Mouse (Mus musculus) thymus, adult 2 months (tissue): ENCODE measurements around the gene March8. TPM values are rescaled to one million over a fixed set of nuclear protein-coding genes. Genes with fewer than 3 reads are reported as not detected.

Experiments
- DNase-seq: peaks from one replicate; pipeline ENCODE4 v3.0.0; 2021
- H3K27ac ChIP-seq: fragments of 200-500 bp; 2 replicates; pipeline ENCODE4 v1.5.1; 2012; ENCODE audit warnings: low read length, control low read depth; ENCODE audit not compliant: control insufficient read depth, insufficient read depth
- H3K27me3 ChIP-seq: fragments of 200-500 bp; 2 replicates; pipeline ENCODE4 v1.6.1; 2012; ENCODE audit warnings: mild to moderate bottlenecking, low read length, moderate library complexity, mixed read lengths; ENCODE audit not compliant: control insufficient read depth, insufficient read depth
- H3K36me3 ChIP-seq: fragments of 200-500 bp; 2 replicates; pipeline ENCODE4 v1.6.1; 2012; ENCODE audit warnings: mild to moderate bottlenecking, low read length, moderate library complexity; ENCODE audit not compliant: control insufficient read depth, insufficient read depth
- H3K4me1 ChIP-seq: fragments of 200-500 bp; replicated peaks from 2 replicates; pipeline ENCODE4 v1.6.1; 2012; ENCODE audit warnings: low read length; ENCODE audit not compliant: control insufficient read depth, insufficient read depth
- H3K4me3 ChIP-seq: fragments of 200-500 bp; 2 replicates; pipeline ENCODE4 v1.5.1; 2012; ENCODE audit warnings: mild to moderate bottlenecking, low read length, control low read depth, moderate library complexity; ENCODE audit not compliant: control insufficient read depth, insufficient read depth
- CTCF ChIP-seq: fragments of 200-500 bp; IDR thresholded peaks from 2 replicates; pipeline ENCODE4 v1.5.1; 2012; ENCODE audit warnings: mild to moderate bottlenecking, control low read depth, low read length, moderate library complexity, borderline replicate concordance; ENCODE audit not compliant: control insufficient read depth, poor library complexity, insufficient read depth; ENCODE audit errors: extremely low read depth
- POLR2A ChIP-seq: fragments of 200-500 bp; IDR thresholded peaks from 2 replicates; pipeline ENCODE4 v1.6.1; 2012; ENCODE audit warnings: mild to moderate bottlenecking, low read length, control low read depth, moderate library complexity; ENCODE audit not compliant: control insufficient read depth, poor library complexity, insufficient read depth; ENCODE audit errors: extremely low read depth
- WGBS: fragments of 180-500 bp; shearing (Covaris S2); methylation state at CpG from one replicate; pipeline ENCODE4 v1.1.7; 2018; 5-methylcytosine and 5-hydroxymethylcytosine counted together
- polyA plus RNA-seq: library from polyadenylated mRNA; depleted of rRNA; stranded (reverse); fragments of >200 nt; gene quantifications from 2 replicates; pipeline ENCODE4 v1.2.3, GENCODE M21; 2012

March8 gene
- polyA plus RNA-seq, 1 experiment: 18.2 TPM

DNA sequence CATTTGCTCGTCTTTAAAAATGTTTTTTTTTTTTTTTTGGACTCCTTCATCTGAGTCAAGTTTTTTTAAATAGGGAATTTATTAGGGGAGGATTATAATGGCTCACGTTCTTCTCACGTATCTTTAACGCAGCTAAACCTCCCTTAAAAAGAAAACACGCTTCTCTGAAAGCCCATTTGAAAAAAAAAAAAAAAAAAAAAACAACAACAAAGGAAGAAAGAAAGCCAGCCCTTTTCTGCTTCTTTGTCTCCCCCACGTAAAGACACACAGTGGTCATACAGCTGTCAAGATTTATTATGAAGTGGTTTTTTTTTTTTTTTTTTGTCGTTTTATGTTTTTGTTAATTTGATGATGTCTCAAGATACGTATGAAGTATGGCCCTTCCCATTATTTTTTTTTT lies 696 bp downstream of the March8 start:
- H3K4me1 ChIP-seq: peaks cover 8% of the 10 kb centered on the region
- H3K27ac ChIP-seq: no peak overlapping the region
- whole genome bisulfite sequencing: 9% methylated on average over 8 of the region's 8 CpGs
- H3K36me3 ChIP-seq: no peaks in the 10 kb centered on the region
- no peak for DNase-seq
- peak overlapping the region; percentile 85; the same call in 1 of the 2 replicates for H3K4me3 ChIP-seq
- H3K27me3 ChIP-seq: peaks cover 6% of the 10 kb centered on the region; the same call in 1 of the 2 replicates
- no peak for TF ChIP-seq CTCF
- TF ChIP-seq POLR2A: no peak

DNA sequence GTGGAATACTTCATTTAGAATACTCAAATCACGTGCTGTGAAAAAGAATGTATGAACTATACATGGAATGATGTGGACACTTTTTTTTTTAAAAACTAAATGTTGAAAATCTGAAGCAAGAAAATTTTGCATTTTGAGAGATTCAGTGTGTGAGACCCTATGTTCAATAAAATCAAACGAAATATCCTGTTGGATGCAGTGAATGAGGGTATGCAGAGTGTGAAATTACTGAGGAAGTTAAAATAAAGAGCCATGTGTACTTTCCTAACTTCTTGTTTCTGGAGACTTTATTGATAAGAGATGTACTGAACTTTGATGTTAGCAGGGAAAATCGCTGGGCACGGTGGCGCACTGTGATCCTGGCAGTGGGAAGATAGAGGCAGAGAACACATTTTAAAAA lies 1.3 kb downstream of the March8 start:
- TF ChIP-seq CTCF: no peak
- 96% methylated on average over 5 of the region's 5 CpGs for WGBS
- DNase-seq: no peak
- Histone ChIP-seq H3K27ac (no peak overlapping the region), H3K36me3 (no peaks in the 10 kb centered on the region), H3K4me3 (no peak overlapping the region), H3K4me1 (peaks cover 8% of the 10 kb centered on the region), H3K27me3 (peaks cover 6% of the 10 kb centered on the region; the same call in 1 of the 2 replicates)

DNA sequence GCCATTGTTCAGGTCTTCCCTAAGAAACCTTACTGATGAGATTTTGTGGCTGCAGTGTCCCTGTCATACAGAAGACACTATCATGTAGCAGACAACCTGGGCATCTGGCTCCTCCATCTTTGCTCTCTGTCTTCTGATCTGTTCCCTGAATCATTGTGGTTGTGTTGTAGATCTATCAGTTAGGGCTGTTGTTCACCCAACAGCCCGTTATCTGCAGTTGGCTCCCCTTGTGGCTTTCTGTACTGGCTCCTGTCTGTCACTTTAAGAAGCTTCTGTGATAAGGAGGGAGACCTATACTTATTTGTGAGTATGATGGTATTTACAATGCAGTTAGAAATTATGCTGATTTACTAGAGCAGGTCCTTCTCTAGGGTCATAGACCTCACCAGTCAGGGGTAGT lies 2.7 kb downstream of the March8 start:
- no peak for TF ChIP-seq POLR2A
- no peak for TF ChIP-seq CTCF
- H3K27ac ChIP-seq: no peak overlapping the region
- H3K36me3 ChIP-seq: no peaks in the 10 kb centered on the region
- H3K4me3 ChIP-seq: no peak overlapping the region
- DNase-seq: no peak
- H3K27me3 ChIP-seq: peaks cover 6% of the 10 kb centered on the region; the same call in 1 of the 2 replicates
- peaks cover 8% of the 10 kb centered on the region for H3K4me1 ChIP-seq
- 41% methylated on average over 1 of the region's 1 CpGs for whole genome bisulfite sequencing

DNA sequence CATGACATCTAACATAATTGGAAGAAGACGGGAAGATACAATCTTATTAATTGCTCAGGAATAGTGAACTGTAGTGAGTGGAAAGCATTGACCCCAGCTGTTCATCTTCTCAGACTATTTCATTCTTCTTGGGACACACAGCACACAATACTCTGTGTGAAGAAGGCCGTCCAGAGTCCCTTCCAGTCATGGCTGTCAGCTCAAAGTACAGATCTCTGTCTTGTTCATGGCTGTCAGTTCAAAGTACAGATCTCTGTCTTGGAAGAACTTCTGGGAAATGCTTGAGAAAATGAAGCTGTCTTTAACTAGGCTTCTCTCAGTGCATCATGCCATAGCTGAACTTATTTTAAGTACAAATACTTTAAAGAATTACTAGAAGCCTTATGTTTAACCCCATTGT lies 10.1 kb downstream of the March8 start:
- H3K27ac ChIP-seq: no peak overlapping the region
- 93% methylated on average over 2 of the region's 2 CpGs for WGBS

DNA sequence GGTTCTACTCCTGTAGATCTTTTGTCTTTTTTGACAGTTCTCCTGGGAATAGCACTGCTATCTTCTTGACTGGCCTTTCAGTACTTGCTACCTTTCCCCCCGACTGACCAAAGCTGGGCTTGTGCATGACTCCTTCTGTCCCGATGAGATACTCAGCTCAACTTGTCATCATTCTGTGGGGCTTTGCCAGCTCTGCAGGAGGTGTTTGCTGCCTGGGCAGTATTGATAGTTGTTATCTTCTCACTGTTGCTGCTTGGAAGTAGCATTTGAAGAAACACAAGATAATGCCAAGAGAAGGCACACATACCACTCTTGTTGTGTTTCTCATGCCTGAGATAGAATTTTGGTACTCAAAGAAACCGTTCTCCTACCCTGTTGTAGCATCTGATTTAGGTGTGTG lies 12.2 kb downstream of the March8 start:
- no peak for TF ChIP-seq CTCF
- no peak for TF ChIP-seq POLR2A
- H3K36me3 ChIP-seq: no peaks in the 10 kb centered on the region
- H3K4me3 ChIP-seq: no peak overlapping the region
- H3K27ac ChIP-seq: no peak overlapping the region
- no peaks in the 10 kb centered on the region for H3K27me3 ChIP-seq
- no peak for DNase-seq
- WGBS: 93% methylated on average over 3 of the region's 3 CpGs
- H3K4me1 ChIP-seq: no peaks in the 10 kb centered on the region

More for the DNA sequence above, 10.1 kb downstream of the March8 start:
- Histone ChIP-seq H3K4me3 (no peak overlapping the region), H3K36me3 (no peaks in the 10 kb centered on the region), H3K4me1 (no peaks in the 10 kb centered on the region), H3K27me3 (no peaks in the 10 kb centered on the region)
- TF ChIP-seq POLR2A (no peak), CTCF (no peak)
- no peak for DNase-seq

DNA sequence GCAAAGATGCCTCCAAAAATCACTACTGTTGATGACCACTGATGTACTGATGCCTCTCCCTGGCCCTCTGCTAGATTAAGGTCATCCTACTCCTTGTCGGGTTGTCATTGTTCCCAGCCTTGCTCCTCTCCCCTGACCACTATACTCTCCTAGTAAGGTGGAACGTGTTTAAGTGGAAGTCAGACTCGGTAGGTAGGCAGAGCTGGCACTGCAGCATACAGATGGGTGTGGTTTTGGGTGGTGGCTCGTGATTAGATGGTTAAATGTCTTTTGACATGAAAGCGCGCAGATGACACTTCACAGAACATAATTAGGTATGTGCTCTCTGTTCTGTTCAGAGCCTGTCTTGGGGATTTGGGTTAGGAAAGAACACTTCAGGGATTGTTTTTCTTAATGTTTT lies 12.8 kb downstream of the March8 start:
- TF ChIP-seq CTCF: no peak
- no peak for TF ChIP-seq POLR2A
- no peaks in the 10 kb centered on the region for H3K36me3 ChIP-seq
- WGBS: 87% methylated on average over 6 of the region's 6 CpGs
- no peak overlapping the region for H3K27ac ChIP-seq
- no peaks in the 10 kb centered on the region for H3K4me1 ChIP-seq
- H3K27me3 ChIP-seq: no peaks in the 10 kb centered on the region
- no peak overlapping the region for H3K4me3 ChIP-seq
- DNase-seq: no peak

DNA sequence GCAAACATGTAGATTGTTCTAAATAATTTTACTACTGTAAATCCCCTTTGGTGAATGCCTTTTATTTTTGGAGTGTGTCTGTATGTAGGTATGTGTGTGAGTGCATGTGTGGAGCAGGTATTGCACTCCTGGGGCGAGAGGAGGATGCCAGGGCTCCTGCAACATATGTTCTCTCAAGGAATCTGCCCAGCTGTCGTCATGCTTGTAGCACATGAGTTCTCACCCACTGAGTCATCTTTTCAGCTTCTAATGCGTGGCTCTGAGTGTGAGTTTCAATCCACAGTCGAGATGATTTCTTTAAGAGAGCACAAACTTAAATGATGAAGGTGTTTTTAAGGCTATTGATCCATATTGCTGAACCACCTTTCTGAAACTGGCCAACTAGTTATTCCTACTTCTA lies 13.7 kb downstream of the March8 start:
- no peak for DNase-seq
- 92% methylated on average over 4 of the region's 4 CpGs for WGBS
- no peak overlapping the region for H3K27ac ChIP-seq
- H3K4me3 ChIP-seq: no peak overlapping the region
- H3K4me1 ChIP-seq: no peaks in the 10 kb centered on the region
- H3K36me3 ChIP-seq: no peaks in the 10 kb centered on the region
- TF ChIP-seq CTCF: no peak
- no peak for TF ChIP-seq POLR2A
- no peaks in the 10 kb centered on the region for H3K27me3 ChIP-seq
